Mouse (Mus musculus) liver, adult 2 months (tissue): ENCODE data around the gene Lrp10.

Experiments used
- CTCF ChIP-seq: fragments of 200-500 bp; IDR thresholded peaks from 2 replicates; pipeline ENCODE4 v1.5.1; 2011; ENCODE audit warnings: low read depth, low read length, control low read depth
- POLR2A ChIP-seq: fragments of 200-500 bp; IDR thresholded peaks from 2 replicates; pipeline ENCODE4 v1.6.1; 2011; ENCODE audit warnings: low read length, control low read depth; ENCODE audit not compliant: insufficient read depth; ENCODE audit errors: extremely low read depth

GRCm38 (mm10) chr14:54492345-54493131 is 28.6 kb downstream of the Lrp10 start:
- TF ChIP-seq CTCF (no peak), POLR2A (no peak)
